Mouse (Mus musculus) ES-E14 (cell line): ENCODE measurements around the gene Hoxb1. TPM values are rescaled to one million over a fixed set of nuclear protein-coding genes. Genes with fewer than 3 reads are reported as not detected.

ENCODE experiments used
- DNase-seq: peaks from one replicate; pipeline ENCODE4 v3.0.0-alpha.2; 2013; ENCODE audit warnings: low read depth, low spot score
- H3K27ac ChIP-seq: 2 replicates; pipeline ENCODE4 v1.5.1; 2012; ENCODE audit warnings: low read depth, mild to moderate bottlenecking, low read length, moderate library complexity, mixed read lengths; ENCODE audit not compliant: poor library complexity, insufficient read depth, severe bottlenecking
- H3K36me3 ChIP-seq: 2 replicates; pipeline ENCODE4 v1.6.1; 2012; ENCODE audit warnings: mild to moderate bottlenecking, low read length, moderate library complexity, mixed read lengths; ENCODE audit not compliant: control insufficient read depth, poor library complexity, insufficient read depth, severe bottlenecking
- H3K4me1 ChIP-seq, 2 experiments: fragments of 150-350 bp in 1 of 2; sonication (generic) in 1 of 2; 2 replicates each; pipeline ENCODE4 v1.6.1; 2012; ENCODE audit warnings: low read length in 2 of 2, mild to moderate bottlenecking in 1 of 2, mixed read lengths in 1 of 2; ENCODE audit not compliant: control insufficient read depth in 2 of 2, insufficient read depth in 2 of 2, poor library complexity in 1 of 2
- H3K4me3 ChIP-seq, 2 experiments: fragments of 150-350 bp in 1 of 2; sonication (generic) in 1 of 2; 2 replicates each; pipeline ENCODE4 v1.5.1; 2012; ENCODE audit warnings: low read length in 2 of 2, low read depth in 1 of 2, mild to moderate bottlenecking in 1 of 2, mixed read lengths in 1 of 2; ENCODE audit not compliant: insufficient read depth in 1 of 2, poor library complexity in 1 of 2, severe bottlenecking in 1 of 2
- H3K9ac ChIP-seq: 2 replicates; pipeline ENCODE4 v1.6.1; 2012; ENCODE audit warnings: low read depth, mild to moderate bottlenecking, low read length, mixed read lengths; ENCODE audit not compliant: poor library complexity, insufficient read depth, severe bottlenecking
- H3K9me3 ChIP-seq: fragments of 150-350 bp; sonication (generic); 2 replicates; pipeline ENCODE4 v1.6.1; 2012; ENCODE audit warnings: low read depth, mild to moderate bottlenecking, low read length; ENCODE audit not compliant: control insufficient read depth, insufficient read depth
- CHD2 ChIP-seq: IDR thresholded peaks from 2 replicates; pipeline ENCODE4 v1.6.1; 2014; ENCODE audit warnings: mild to moderate bottlenecking, low read depth, low read length, inconsistent platforms
- HCFC1 ChIP-seq: IDR thresholded peaks from 2 replicates; pipeline ENCODE4 v1.6.1; 2012; ENCODE audit warnings: low read length, inconsistent platforms, borderline replicate concordance; ENCODE audit not compliant: insufficient read depth
- MAFK ChIP-seq: IDR thresholded peaks from 2 replicates; pipeline ENCODE4 v1.6.1; 2014; ENCODE audit warnings: mild to moderate bottlenecking, low read depth, low read length, inconsistent platforms; ENCODE audit not compliant: insufficient read depth
- ZC3H11A ChIP-seq: IDR thresholded peaks from 2 replicates; pipeline ENCODE4 v1.6.1; 2012; ENCODE audit warnings: low read depth, mild to moderate bottlenecking, inconsistent platforms, low read length, borderline replicate concordance
- ZNF384 ChIP-seq: IDR thresholded peaks from 2 replicates; pipeline ENCODE4 v1.6.1; 2012; ENCODE audit warnings: low read depth, low read length, inconsistent platforms
- in situ Hi-C, 2 experiments: fragments of 600-800 bp; cut with MboI; formaldehyde crosslinking; loops; one replicate each; pipeline ENCODE4 v1.15.1; 2025; ENCODE audit warnings: low sequenced_read_pairs in 2 of 2, inconsistent platforms in 1 of 2; ENCODE audit not compliant: unreplicated experiment in 2 of 2
- total RNA-seq: library from RNA; depleted of rRNA; stranded (reverse); fragments of 300-350 nt; gene quantifications from 2 replicates; pipeline ENCODE4 v1.2.3, GENCODE M21; 2012

The Hoxb1 gene
- total RNA-seq, 1 experiment = 0.49 TPM

GRCm38 (mm10) chr11:96348988-96349387 lies 16.6 kb upstream of the Hoxb1 start:
- no peak for TF ChIP-seq ZNF384
- TF ChIP-seq HCFC1 = no peak
- no peak for TF ChIP-seq CHD2
- no peak for TF ChIP-seq ZC3H11A
- TF ChIP-seq MAFK = no peak
- Histone ChIP-seq H3K4me1 (peaks cover 0 to 16% of the 10 kb centered on the region in 2 experiments; a peak in 1 of 4 replicates), H3K27ac (no peak overlapping the region), H3K9me3 (no peaks in the 10 kb centered on the region), H3K36me3 (no peaks in the 10 kb centered on the region), H3K9ac (no peak overlapping the region), H3K4me3 (no peak overlapping the region)
- DNase-seq = no peak
- in situ Hi-C loops = no loop called here

GRCm38 (mm10) chr11:96349491-96350340 lies 15.8 kb upstream of the Hoxb1 start:
- TF ChIP-seq HCFC1 (no peak), MAFK (no peak), CHD2 (no peak), ZNF384 (no peak), ZC3H11A (no peak)
- no peak overlapping the region for H3K27ac ChIP-seq
- H3K36me3 ChIP-seq = no peaks in the 10 kb centered on the region
- no peak for DNase-seq
- H3K9ac ChIP-seq = no peak overlapping the region
- no peak overlapping the region for H3K4me3 ChIP-seq
- peaks cover 0 to 13% of the 10 kb centered on the region in 2 experiments; a peak in 1 of 4 replicates for H3K4me1 ChIP-seq
- no peaks in the 10 kb centered on the region for H3K9me3 ChIP-seq
- in situ Hi-C loops = loop anchor here in 1 of 2 experiments (10.0 kb wide), 1 partner anchor 55 kb away; the partner anchor contains the start of gene Hoxb6

DNA sequence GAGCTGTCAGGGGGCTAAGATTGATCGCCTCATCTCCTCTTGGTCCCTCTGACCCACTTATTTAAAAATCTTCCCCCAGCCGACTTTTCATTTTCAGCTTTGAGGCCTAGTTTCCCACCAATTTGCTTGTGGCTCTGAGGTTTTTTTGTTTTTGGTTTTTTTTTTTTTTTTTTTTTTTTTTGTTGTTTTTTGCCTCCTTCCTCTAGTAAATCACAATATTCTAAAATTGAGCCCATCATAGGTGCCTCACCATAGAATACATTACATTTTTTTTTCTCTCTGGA lies 15.3 kb upstream of the Hoxb1 start, which contains the start of gene Hoxb2:
Gene Hoxb2 (plus strand): TSS at position 185 of the 284 bp plus-strand sequence.
- Histone ChIP-seq H3K4me3 (no peak within 1 kb of the TSS), H3K9me3 (no peaks in the 10 kb centered on the region), H3K27ac (no peak within 1 kb of the TSS), H3K36me3 (no peaks in the 10 kb centered on the region), H3K9ac (no peak within 1 kb of the TSS), H3K4me1 (peaks cover 0 to 11% of the 10 kb centered on the region in 2 experiments; a peak in 1 of 4 replicates)
- TF ChIP-seq ZC3H11A (no peak), ZNF384 (0 out of 2 replicates have a peak, but pooled peaks have one; percentile 17)
- in situ Hi-C loops = loop anchor here in 1 of 2 experiments (10.0 kb wide), 1 partner anchor 55 kb away; the partner anchor contains the start of gene Hoxb6
- DNase-seq = no peak

DNA sequence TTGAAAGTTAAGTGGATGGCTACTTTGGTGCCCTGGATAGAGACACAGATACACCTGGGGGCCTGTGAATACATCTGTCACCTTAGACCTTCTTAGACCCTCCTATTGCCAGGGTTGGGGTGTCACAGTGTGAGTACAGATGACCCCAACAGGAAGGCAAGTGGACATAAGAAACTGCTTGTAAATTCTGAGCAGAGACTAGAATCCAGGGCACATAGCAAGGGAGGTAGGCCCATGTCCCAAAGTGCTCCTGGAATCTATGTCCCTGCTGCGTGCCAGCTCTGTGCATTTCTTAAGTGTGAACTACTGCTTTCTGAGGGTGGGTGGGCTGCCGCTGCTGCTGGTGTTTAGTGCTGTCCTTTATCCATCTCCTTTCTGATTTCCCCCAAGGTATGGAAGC lies 14.8 kb upstream of the Hoxb1 start:
- peaks cover 0 to 9% of the 10 kb centered on the region in 2 experiments; a peak in 1 of 4 replicates for H3K4me1 ChIP-seq
- no peak overlapping the region for H3K27ac ChIP-seq
- DNase-seq = no peak
- no peaks in the 10 kb centered on the region for H3K9me3 ChIP-seq
- no peak overlapping the region for H3K9ac ChIP-seq
- in situ Hi-C loops = loop anchor here in 1 of 2 experiments (10.0 kb wide), 1 partner anchor 56 kb away; the partner anchor contains the start of gene Hoxb6
- H3K36me3 ChIP-seq = no peaks in the 10 kb centered on the region
- TF ChIP-seq ZC3H11A (no peak), ZNF384 (no peak), CHD2 (no peak), HCFC1 (no peak), MAFK (no peak)
- no peak overlapping the region for H3K4me3 ChIP-seq
